Mouse (Mus musculus): ENCODE data around the gene Tmem248. TPM values are rescaled to one million over a fixed set of nuclear protein-coding genes. Genes with fewer than 3 reads are reported as not detected.

Tmem248 gene
- polyA plus RNA-seq, 1 experiment from 2014 or later = 33.8 TPM

GRCm38 (mm10) chr5:130278011-130278472, 61.2 kb downstream of the Tmem248 start:
- Histone ChIP-seq H3K36me3 (ENCODE audit: control insufficient read depth, insufficient read depth, low read length) (peaks cover 28% of the 10 kb centered on the region), H3K4me3 (ENCODE audit: low read depth, low read length) (no peak overlapping the region), H3K9ac (ENCODE audit: low read depth, low read length) (no peak overlapping the region), H3K4me1 (ENCODE audit: control insufficient read depth, insufficient read depth, low read length) (no peaks in the 10 kb centered on the region), H3K27ac (ENCODE audit: low read depth, low read length) (peak overlapping the region; percentile 50; the same call in 1 of the 2 replicates), H3K9me3 (replicated peaks; ENCODE audit: control insufficient read depth, low read length) (no peaks in the 10 kb centered on the region), H3K27me3 (ENCODE audit: control insufficient read depth, insufficient read depth, low read length) (no peaks in the 10 kb centered on the region), H3K4me2 (no peak overlapping the region)
- 54% methylated on average over 7 of the region's 7 CpGs for WGBS (ENCODE audit: insufficient replicate concordance)
- ATAC-seq (replicated peaks; ENCODE audit: insufficient number of reproducible peaks, low FRiP score, low TSS enrichment) = no peak

GRCm38 (mm10) chr5:130283079-130283732, 66.3 kb downstream of the Tmem248 start:
- Histone ChIP-seq H3K9ac (ENCODE audit: low read depth, low read length) (no peak overlapping the region), H3K4me3 (ENCODE audit: low read depth, low read length) (no peak overlapping the region), H3K4me2 (no peak overlapping the region), H3K9me3 (replicated peaks; ENCODE audit: control insufficient read depth, low read length) (no peaks in the 10 kb centered on the region; the same call in 1 of the 2 replicates), H3K4me1 (ENCODE audit: control insufficient read depth, insufficient read depth, low read length) (no peaks in the 10 kb centered on the region), H3K27ac (ENCODE audit: low read depth, low read length) (no peak overlapping the region), H3K27me3 (ENCODE audit: control insufficient read depth, insufficient read depth, low read length) (no peaks in the 10 kb centered on the region), H3K36me3 (ENCODE audit: control insufficient read depth, insufficient read depth, low read length) (peaks cover 29% of the 10 kb centered on the region)
- no peak for ATAC-seq (replicated peaks; ENCODE audit: insufficient number of reproducible peaks, low FRiP score, low TSS enrichment)
- WGBS (ENCODE audit: insufficient replicate concordance) = 94% methylated on average over 9 of the region's 9 CpGs

DNA sequence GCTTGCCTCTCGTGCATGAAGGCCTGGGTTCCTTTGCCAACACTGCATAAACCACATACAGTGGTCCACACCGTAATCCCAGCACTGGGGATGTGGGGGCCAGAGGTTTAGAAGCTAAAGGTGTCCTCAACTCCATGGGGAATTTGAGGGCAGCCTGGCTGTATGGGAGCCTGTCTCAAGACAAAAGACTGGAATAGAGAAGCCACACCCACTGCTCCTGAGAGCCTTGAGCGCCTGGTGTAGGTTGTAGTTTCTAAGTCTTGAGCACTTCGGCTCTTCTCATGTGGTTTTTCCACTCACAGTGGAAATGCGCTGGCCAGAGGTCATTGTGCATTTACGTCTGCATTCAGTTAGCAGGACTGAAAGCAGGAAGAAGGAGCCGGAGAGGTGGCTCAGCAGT, 71.2 kb downstream of the Tmem248 start:
- Histone ChIP-seq H3K4me3 (ENCODE audit: low read depth, low read length) (no peak overlapping the region), H3K9me3 (replicated peaks; ENCODE audit: control insufficient read depth, low read length) (no peaks in the 10 kb centered on the region; the same call in 1 of the 2 replicates), H3K9ac (ENCODE audit: low read depth, low read length) (no peak overlapping the region), H3K4me2 (no peak overlapping the region), H3K36me3 (ENCODE audit: control insufficient read depth, insufficient read depth, low read length) (peaks cover 30% of the 10 kb centered on the region), H3K4me1 (ENCODE audit: control insufficient read depth, insufficient read depth, low read length) (no peaks in the 10 kb centered on the region), H3K27me3 (ENCODE audit: control insufficient read depth, insufficient read depth, low read length) (no peaks in the 10 kb centered on the region), H3K27ac (ENCODE audit: low read depth, low read length) (no peak overlapping the region)
- no peak for ATAC-seq (replicated peaks; ENCODE audit: insufficient number of reproducible peaks, low FRiP score, low TSS enrichment)
- 89% methylated on average over 7 of the region's 7 CpGs for WGBS (ENCODE audit: insufficient replicate concordance)

GRCm38 (mm10) chr5:130290242-130290641, 73.4 kb downstream of the Tmem248 start:
- H3K4me1 ChIP-seq (ENCODE audit: control insufficient read depth, insufficient read depth, low read length) = no peaks in the 10 kb centered on the region
- no peak for ATAC-seq (replicated peaks; ENCODE audit: insufficient number of reproducible peaks, low FRiP score, low TSS enrichment)
- no peak overlapping the region for H3K4me3 ChIP-seq (ENCODE audit: low read depth, low read length)
- no peak overlapping the region for H3K4me2 ChIP-seq
- WGBS (ENCODE audit: insufficient replicate concordance) = 95% methylated on average over 6 of the region's 6 CpGs
- H3K9ac ChIP-seq (ENCODE audit: low read depth, low read length) = no peak overlapping the region
- H3K27me3 ChIP-seq (ENCODE audit: control insufficient read depth, insufficient read depth, low read length) = no peaks in the 10 kb centered on the region
- peaks cover 18% of the 10 kb centered on the region for H3K36me3 ChIP-seq (ENCODE audit: control insufficient read depth, insufficient read depth, low read length)
- H3K9me3 ChIP-seq (replicated peaks; ENCODE audit: control insufficient read depth, low read length) = no peaks in the 10 kb centered on the region
- no peak overlapping the region for H3K27ac ChIP-seq (ENCODE audit: low read depth, low read length)

- no peaks in the 10 kb centered on the region for H3K9me3 ChIP-seq (replicated peaks; ENCODE audit: control insufficient read depth, low read length)
- H3K9ac ChIP-seq (ENCODE audit: low read depth, low read length) = no peak overlapping the region
- 90% methylated on average over 12 of the region's 12 CpGs for WGBS (ENCODE audit: insufficient replicate concordance)
- H3K27ac ChIP-seq (ENCODE audit: low read depth, low read length) = no peak overlapping the region
- no peak overlapping the region for H3K4me2 ChIP-seq
- no peak for ATAC-seq (replicated peaks; ENCODE audit: insufficient number of reproducible peaks, low FRiP score, low TSS enrichment)
- no peaks in the 10 kb centered on the region for H3K27me3 ChIP-seq (ENCODE audit: control insufficient read depth, insufficient read depth, low read length)
- peaks cover 18% of the 10 kb centered on the region for H3K36me3 ChIP-seq (ENCODE audit: control insufficient read depth, insufficient read depth, low read length)
- H3K4me3 ChIP-seq (ENCODE audit: low read depth, low read length) = no peak overlapping the region
- H3K4me1 ChIP-seq (ENCODE audit: control insufficient read depth, insufficient read depth, low read length) = no peaks in the 10 kb centered on the region
Observed at GRCm38 (mm10) chr5:130290775-130291174, 73.9 kb downstream of the Tmem248 start.

DNA sequence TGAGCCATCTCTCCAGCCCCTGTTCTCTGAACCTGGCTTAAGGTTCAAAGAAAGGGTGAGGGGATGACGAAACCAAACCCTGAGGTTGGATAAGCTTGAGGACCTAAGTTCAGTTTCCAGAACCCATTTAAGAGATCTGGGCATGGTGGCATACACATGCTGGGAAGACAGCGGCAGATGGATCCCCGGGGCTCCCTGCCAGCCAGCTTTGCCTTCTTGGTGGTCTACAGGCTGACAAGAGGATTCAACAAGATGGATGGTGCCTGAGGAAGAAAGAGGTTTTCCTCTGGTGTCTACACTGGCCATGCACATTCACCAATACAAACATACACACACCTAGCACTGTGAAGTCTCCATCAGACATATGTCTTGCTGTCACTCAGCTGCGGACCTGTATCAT, 76.1 kb downstream of the Tmem248 start:
- Histone ChIP-seq H3K4me2 (no peak overlapping the region), H3K9ac (ENCODE audit: low read depth, low read length) (no peak overlapping the region), H3K9me3 (replicated peaks; ENCODE audit: control insufficient read depth, low read length) (no peaks in the 10 kb centered on the region), H3K4me1 (ENCODE audit: control insufficient read depth, insufficient read depth, low read length) (no peaks in the 10 kb centered on the region), H3K4me3 (ENCODE audit: low read depth, low read length) (no peak overlapping the region), H3K27ac (ENCODE audit: low read depth, low read length) (no peak overlapping the region), H3K36me3 (ENCODE audit: control insufficient read depth, insufficient read depth, low read length) (peaks cover 21% of the 10 kb centered on the region), H3K27me3 (ENCODE audit: control insufficient read depth, insufficient read depth, low read length) (no peaks in the 10 kb centered on the region)
- 87% methylated on average over 4 of the region's 4 CpGs for WGBS (ENCODE audit: insufficient replicate concordance)
- no peak for ATAC-seq (replicated peaks; ENCODE audit: insufficient number of reproducible peaks, low FRiP score, low TSS enrichment)

Other genes with a start within 250 kb of the Tmem248 start
- gene Gusb, start 214.0 kb upstream of the Tmem248 start, polyA plus RNA-seq (2014; fragmentation: Nextera tagmentation; extraction: Ambion mirVana) = 50.2 and 62.8 TPM in 2 replicates
- 18.2 and 18.6 TPM in 2 replicates for gene Asl, start 187.8 kb upstream of the Tmem248 start, polyA plus RNA-seq (2014; fragmentation: Nextera tagmentation; extraction: Ambion mirVana)
- gene Crcp, start 187.8 kb upstream of the Tmem248 start, polyA plus RNA-seq (2014; fragmentation: Nextera tagmentation; extraction: Ambion mirVana) = 21.0 and 22.1 TPM in 2 replicates
- gene Tpst1, start 143.8 kb upstream of the Tmem248 start, polyA plus RNA-seq (2014; fragmentation: Nextera tagmentation; extraction: Ambion mirVana) = 28.1 and 28.8 TPM in 2 replicates
- gene Kctd7, start 72.2 kb upstream of the Tmem248 start, polyA plus RNA-seq (2014; fragmentation: Nextera tagmentation; extraction: Ambion mirVana) = 3.0 and 5.5 TPM in 2 replicates
- 20.8 and 22.0 TPM in 2 replicates for gene Rabgef1, start 45.3 kb upstream of the Tmem248 start, polyA plus RNA-seq (2014; fragmentation: Nextera tagmentation; extraction: Ambion mirVana)
- 58.2 and 61.1 TPM in 2 replicates for gene Sbds, start 38.4 kb downstream of the Tmem248 start, polyA plus RNA-seq (2014; fragmentation: Nextera tagmentation; extraction: Ambion mirVana)
- 17.8 and 20.3 TPM in 2 replicates for gene Tyw1, start 38.5 kb downstream of the Tmem248 start, polyA plus RNA-seq (2014; fragmentation: Nextera tagmentation; extraction: Ambion mirVana)
- 0.11 and 0.21 TPM in 2 replicates for gene Caln1, start 152.4 kb downstream of the Tmem248 start, polyA plus RNA-seq (2014; fragmentation: Nextera tagmentation; extraction: Ambion mirVana)
- not detected in 2 replicates for gene A330070K13Rik, start 167.6 kb downstream of the Tmem248 start, polyA plus RNA-seq (2014; fragmentation: Nextera tagmentation; extraction: Ambion mirVana)